Mouse (Mus musculus): ENCODE results near the gene Cops9. TPM values are rescaled to one million over a fixed set of nuclear protein-coding genes. Genes with fewer than 3 reads are reported as not detected.
A peak's percentile ranks its signal among the peaks of the same experiment; 100 is the strongest.

Gene Cops9
- polyA plus RNA-seq, 1 experiment: 258 TPM

DNA sequence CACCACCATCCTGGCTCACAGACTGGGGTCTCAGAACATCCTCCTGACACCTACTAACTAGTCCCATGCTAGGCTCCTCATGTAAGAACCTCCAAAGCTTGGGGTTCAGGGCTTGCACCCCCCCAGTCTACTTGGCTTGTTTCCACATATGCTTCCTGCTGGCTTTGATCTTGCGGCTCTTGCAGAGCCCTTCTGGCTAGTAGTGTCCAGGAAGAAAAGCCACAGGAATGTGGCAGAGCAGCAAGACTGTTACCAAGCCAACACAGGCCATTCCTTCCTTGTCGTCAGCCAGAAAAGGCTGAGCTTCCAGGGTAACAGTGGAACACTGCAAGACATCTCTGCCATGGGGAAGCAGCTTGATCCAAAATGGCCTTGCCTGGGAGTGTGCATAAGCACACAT lies 12.9 kb upstream of the Cops9 start:
- Histone ChIP-seq H3K36me3 (ENCODE audit: control insufficient read depth, insufficient read depth, low read length) (no peaks in the 10 kb centered on the region), H3K27ac (ENCODE audit: control insufficient read depth, insufficient read depth, low read depth, low read length) (no peak overlapping the region), H3K27me3 (ENCODE audit: control insufficient read depth, insufficient read depth, low read length) (no peaks in the 10 kb centered on the region), H3K4me1 (ENCODE audit: control insufficient read depth, insufficient read depth, low read length) (no peaks in the 10 kb centered on the region), H3K4me3 (ENCODE audit: control insufficient read depth, low read depth, low read length) (no peak overlapping the region)
- no peak for TF ChIP-seq POLR2A (IDR thresholded peaks at IDR 0.05; ENCODE audit: control insufficient read depth, low read depth, low read length)
- no peak for TF ChIP-seq CTCF (IDR thresholded peaks at IDR 0.05; ENCODE audit: control insufficient read depth, insufficient read depth, insufficient replicate concordance, low read depth, low read length)

DNA sequence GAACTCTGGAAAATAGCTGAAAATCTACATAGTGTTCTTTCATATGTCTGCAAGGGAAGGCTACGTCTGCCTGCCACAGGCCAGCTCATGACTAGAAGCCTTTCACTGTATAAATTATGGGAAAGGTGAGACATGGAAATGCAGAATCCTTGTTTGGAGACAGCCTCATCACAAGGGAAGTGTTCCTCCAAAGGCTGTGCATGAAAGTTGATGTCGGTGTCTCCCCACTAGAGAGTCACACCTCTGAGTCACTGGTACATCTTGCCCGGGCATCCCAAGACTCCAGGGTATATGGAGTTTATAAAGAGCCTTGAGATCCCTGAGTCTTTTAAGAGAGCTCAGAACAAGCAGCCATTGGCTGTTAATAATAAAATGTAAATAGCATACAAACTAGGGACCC lies 11.4 kb upstream of the Cops9 start:
- no peak for TF ChIP-seq POLR2A (IDR thresholded peaks at IDR 0.05; ENCODE audit: control insufficient read depth, low read depth, low read length)
- no peak for TF ChIP-seq CTCF (IDR thresholded peaks at IDR 0.05; ENCODE audit: control insufficient read depth, insufficient read depth, insufficient replicate concordance, low read depth, low read length)
- no peaks in the 10 kb centered on the region for H3K27me3 ChIP-seq (ENCODE audit: control insufficient read depth, insufficient read depth, low read length)
- H3K4me3 ChIP-seq (ENCODE audit: control insufficient read depth, low read depth, low read length): no peak overlapping the region
- no peak overlapping the region for H3K27ac ChIP-seq (ENCODE audit: control insufficient read depth, insufficient read depth, low read depth, low read length)
- no peaks in the 10 kb centered on the region for H3K36me3 ChIP-seq (ENCODE audit: control insufficient read depth, insufficient read depth, low read length)
- peaks cover 5% of the 10 kb centered on the region for H3K4me1 ChIP-seq (ENCODE audit: control insufficient read depth, insufficient read depth, low read length)

DNA sequence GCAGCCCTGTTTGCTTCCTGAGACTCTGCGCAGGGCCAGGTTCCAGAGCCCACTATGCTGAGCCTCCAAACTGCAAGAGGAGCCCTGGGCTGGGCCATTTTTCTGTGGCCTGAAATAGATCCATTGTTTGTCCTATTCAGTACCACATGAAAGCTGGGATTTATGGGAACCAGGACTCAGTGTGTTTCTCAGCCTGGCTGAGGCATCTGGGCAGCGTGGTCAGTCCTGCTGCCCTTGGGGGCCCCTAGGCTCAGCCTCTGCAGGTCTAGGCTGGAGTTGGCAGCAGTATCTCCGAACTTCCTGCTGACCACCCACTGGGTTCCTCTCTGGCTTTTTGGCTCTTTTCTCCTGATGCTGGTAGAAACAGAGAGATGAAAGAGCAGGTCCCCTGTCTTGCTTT lies 9.7 kb upstream of the Cops9 start:
- Histone ChIP-seq H3K4me3 (ENCODE audit: control insufficient read depth, low read depth, low read length) (no peak overlapping the region), H3K36me3 (ENCODE audit: control insufficient read depth, insufficient read depth, low read length) (no peaks in the 10 kb centered on the region), H3K27ac (ENCODE audit: control insufficient read depth, insufficient read depth, low read depth, low read length) (no peak overlapping the region), H3K4me1 (ENCODE audit: control insufficient read depth, insufficient read depth, low read length) (peaks cover 6% of the 10 kb centered on the region), H3K27me3 (ENCODE audit: control insufficient read depth, insufficient read depth, low read length) (no peaks in the 10 kb centered on the region)
- no peak for TF ChIP-seq CTCF (IDR thresholded peaks at IDR 0.05; ENCODE audit: control insufficient read depth, insufficient read depth, insufficient replicate concordance, low read depth, low read length)
- no peak for TF ChIP-seq POLR2A (IDR thresholded peaks at IDR 0.05; ENCODE audit: control insufficient read depth, low read depth, low read length)

DNA sequence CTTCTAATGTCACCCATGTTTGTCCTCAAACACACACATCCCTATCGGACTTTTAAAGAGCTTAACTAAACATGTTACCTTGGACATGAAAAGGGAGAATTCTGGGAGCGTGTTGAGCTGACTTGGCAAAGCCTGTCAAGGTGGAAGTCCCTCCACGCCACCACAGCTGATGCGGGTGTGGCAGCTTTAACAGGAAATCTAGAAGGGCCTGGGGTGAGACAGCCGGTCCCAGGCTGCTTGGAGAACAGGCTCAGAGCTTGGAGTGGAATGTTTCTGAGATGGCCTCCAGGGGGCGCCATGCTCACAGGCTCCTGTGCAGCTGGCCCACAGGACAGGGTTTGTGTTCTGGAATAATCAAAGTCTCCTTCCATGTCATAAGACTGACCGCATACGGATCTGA lies 6.9 kb upstream of the Cops9 start, which contains the start of gene Otos:
Gene Otos, minus strand, starts transcription at position 169 of the 400 bp plus-strand sequence.
- peak; percentile 95 for TF ChIP-seq CTCF (IDR thresholded peaks at IDR 0.05; ENCODE audit: control insufficient read depth, insufficient read depth, insufficient replicate concordance, low read depth, low read length)
- TF ChIP-seq POLR2A (IDR thresholded peaks at IDR 0.05; ENCODE audit: control insufficient read depth, low read depth, low read length): no peak
- H3K27me3 ChIP-seq (ENCODE audit: control insufficient read depth, insufficient read depth, low read length): no peaks in the 10 kb centered on the region
- peaks cover 6% of the 10 kb centered on the region for H3K4me1 ChIP-seq (ENCODE audit: control insufficient read depth, insufficient read depth, low read length)
- no peak within 1 kb of the TSS for H3K4me3 ChIP-seq (ENCODE audit: control insufficient read depth, low read depth, low read length)
- no peak within 1 kb of the TSS for H3K27ac ChIP-seq (ENCODE audit: control insufficient read depth, insufficient read depth, low read depth, low read length)
- H3K36me3 ChIP-seq (ENCODE audit: control insufficient read depth, insufficient read depth, low read length): no peaks in the 10 kb centered on the region

DNA sequence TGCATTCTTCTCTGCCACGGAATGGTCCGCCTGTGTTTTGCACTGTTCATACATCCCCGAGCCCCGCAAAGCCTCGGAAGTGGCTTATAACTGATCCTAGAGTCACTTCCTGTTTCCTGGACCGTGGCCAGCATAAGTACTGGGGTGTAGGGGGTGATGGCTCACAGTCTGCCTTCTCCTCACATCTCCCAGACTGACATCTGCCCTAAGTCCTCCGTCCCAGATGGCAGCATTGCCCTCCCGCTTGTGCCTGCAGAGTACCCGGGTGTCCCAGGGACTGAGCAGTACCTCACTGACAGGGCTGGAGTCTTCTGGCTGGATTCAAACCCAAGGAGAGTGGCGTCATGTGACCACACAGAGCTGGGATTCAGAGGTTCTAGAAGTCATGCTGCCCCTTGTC lies 6.4 kb upstream of the Cops9 start:
- no peaks in the 10 kb centered on the region for H3K36me3 ChIP-seq (ENCODE audit: control insufficient read depth, insufficient read depth, low read length)
- no peaks in the 10 kb centered on the region for H3K27me3 ChIP-seq (ENCODE audit: control insufficient read depth, insufficient read depth, low read length)
- H3K4me3 ChIP-seq (ENCODE audit: control insufficient read depth, low read depth, low read length): no peak overlapping the region
- TF ChIP-seq CTCF (IDR thresholded peaks at IDR 0.05; ENCODE audit: control insufficient read depth, insufficient read depth, insufficient replicate concordance, low read depth, low read length): no peak
- no peak for TF ChIP-seq POLR2A (IDR thresholded peaks at IDR 0.05; ENCODE audit: control insufficient read depth, low read depth, low read length)
- H3K4me1 ChIP-seq (ENCODE audit: control insufficient read depth, insufficient read depth, low read length): peaks cover 6% of the 10 kb centered on the region
- H3K27ac ChIP-seq (ENCODE audit: control insufficient read depth, insufficient read depth, low read depth, low read length): no peak overlapping the region

DNA sequence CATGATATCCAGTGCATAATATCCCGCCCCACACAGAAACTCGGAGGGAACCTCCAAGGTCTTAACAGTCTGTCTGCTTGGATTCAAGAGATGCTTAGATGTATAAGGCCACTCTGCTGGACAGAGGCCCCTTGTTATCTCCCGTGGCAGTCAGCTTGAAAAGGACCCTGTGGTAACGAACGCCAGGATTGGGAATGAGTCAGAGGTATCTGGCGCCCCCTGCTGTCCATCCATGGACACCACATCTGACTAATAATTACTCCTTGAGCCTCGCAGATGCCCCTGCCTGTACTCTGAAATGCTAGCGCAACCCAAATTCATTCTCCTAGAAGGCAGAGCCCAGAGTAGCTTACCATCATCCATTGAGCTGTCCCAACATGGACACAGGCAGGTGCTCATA lies 6.0 kb upstream of the Cops9 start:
- no peak overlapping the region for H3K4me3 ChIP-seq (ENCODE audit: control insufficient read depth, low read depth, low read length)
- no peaks in the 10 kb centered on the region for H3K36me3 ChIP-seq (ENCODE audit: control insufficient read depth, insufficient read depth, low read length)
- no peak overlapping the region for H3K27ac ChIP-seq (ENCODE audit: control insufficient read depth, insufficient read depth, low read depth, low read length)
- TF ChIP-seq CTCF (IDR thresholded peaks at IDR 0.05; ENCODE audit: control insufficient read depth, insufficient read depth, insufficient replicate concordance, low read depth, low read length) (peak; percentile 94), POLR2A (IDR thresholded peaks at IDR 0.05; ENCODE audit: control insufficient read depth, low read depth, low read length) (no peak)
- no peaks in the 10 kb centered on the region for H3K27me3 ChIP-seq (ENCODE audit: control insufficient read depth, insufficient read depth, low read length)
- peaks cover 6% of the 10 kb centered on the region for H3K4me1 ChIP-seq (ENCODE audit: control insufficient read depth, insufficient read depth, low read length)

DNA sequence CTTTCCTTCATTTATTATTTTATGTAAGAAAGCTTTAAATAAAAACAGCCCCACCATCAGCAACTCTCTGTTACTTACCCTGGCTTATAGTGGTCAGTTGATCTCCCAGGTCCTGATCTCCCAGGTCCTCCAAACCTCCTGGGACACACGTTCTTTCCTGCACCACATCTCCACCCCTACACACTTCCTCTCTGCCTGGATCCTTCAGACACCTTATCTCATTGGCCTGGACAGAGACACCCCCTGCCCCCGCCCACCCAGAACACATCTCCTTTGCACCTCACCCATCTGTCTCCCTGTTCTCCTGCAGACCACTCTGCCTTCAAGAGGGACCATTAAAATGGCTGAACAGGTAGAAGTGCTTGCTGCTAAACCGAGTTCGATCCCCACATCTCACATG lies 5.2 kb upstream of the Cops9 start:
- Histone ChIP-seq H3K4me1 (ENCODE audit: control insufficient read depth, insufficient read depth, low read length) (peaks cover 10% of the 10 kb centered on the region), H3K27ac (ENCODE audit: control insufficient read depth, insufficient read depth, low read depth, low read length) (no peak overlapping the region), H3K36me3 (ENCODE audit: control insufficient read depth, insufficient read depth, low read length) (no peaks in the 10 kb centered on the region), H3K27me3 (ENCODE audit: control insufficient read depth, insufficient read depth, low read length) (no peaks in the 10 kb centered on the region), H3K4me3 (ENCODE audit: control insufficient read depth, low read depth, low read length) (no peak overlapping the region)
- TF ChIP-seq POLR2A (IDR thresholded peaks at IDR 0.05; ENCODE audit: control insufficient read depth, low read depth, low read length) (no peak), CTCF (IDR thresholded peaks at IDR 0.05; ENCODE audit: control insufficient read depth, insufficient read depth, insufficient replicate concordance, low read depth, low read length) (no peak)

DNA sequence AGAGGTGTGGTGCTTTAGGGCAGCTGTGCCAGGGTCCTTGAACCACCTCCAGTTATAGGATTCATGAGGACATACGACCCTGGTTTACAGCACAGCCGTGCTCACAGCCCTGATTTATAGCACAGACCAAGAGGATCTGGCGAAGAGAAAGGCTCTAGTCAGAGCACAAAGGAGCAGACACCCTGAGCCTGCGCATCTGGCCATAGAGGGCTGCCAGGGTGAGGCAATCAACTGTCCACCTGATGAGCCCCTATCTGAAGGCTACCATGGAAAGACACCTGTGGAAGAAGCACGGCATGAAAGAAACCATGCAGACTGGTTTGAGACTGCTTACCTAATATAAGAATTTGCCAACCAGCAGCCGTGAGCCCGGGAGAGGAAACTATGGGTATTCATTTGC lies 4.8 kb upstream of the Cops9 start:
- Histone ChIP-seq H3K36me3 (ENCODE audit: control insufficient read depth, insufficient read depth, low read length) (no peaks in the 10 kb centered on the region), H3K27ac (ENCODE audit: control insufficient read depth, insufficient read depth, low read depth, low read length) (no peak overlapping the region), H3K4me1 (ENCODE audit: control insufficient read depth, insufficient read depth, low read length) (peaks cover 11% of the 10 kb centered on the region), H3K27me3 (ENCODE audit: control insufficient read depth, insufficient read depth, low read length) (no peaks in the 10 kb centered on the region), H3K4me3 (ENCODE audit: control insufficient read depth, low read depth, low read length) (no peak overlapping the region)
- TF ChIP-seq CTCF (IDR thresholded peaks at IDR 0.05; ENCODE audit: control insufficient read depth, insufficient read depth, insufficient replicate concordance, low read depth, low read length) (no peak), POLR2A (IDR thresholded peaks at IDR 0.05; ENCODE audit: control insufficient read depth, low read depth, low read length) (no peak)
